ENCODE assay signal across 9 mouse cellular contexts in the genomic region with DNA sequence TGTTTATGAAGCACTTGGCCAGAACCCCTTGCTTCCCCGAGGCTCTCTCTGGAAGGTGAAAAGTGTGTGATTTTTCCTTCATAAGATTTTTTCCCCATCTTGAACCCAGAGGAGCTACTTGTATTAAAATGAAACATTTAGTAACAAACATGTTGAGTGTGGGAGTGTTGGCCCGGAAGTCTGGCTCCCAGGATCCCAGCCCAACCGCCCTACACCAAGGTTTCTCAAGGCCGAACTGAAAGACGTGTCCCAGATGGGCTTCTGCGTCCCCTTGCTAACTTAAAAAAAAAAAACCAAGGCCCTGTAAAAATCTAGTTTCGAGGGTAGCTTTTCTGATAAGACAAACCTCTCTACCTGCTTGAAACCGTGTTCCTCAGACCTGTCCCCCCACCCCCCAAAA. TPM values are rescaled to one million over a fixed set of nuclear protein-coding genes. Genes with fewer than 3 reads are reported as not detected.
A peak's percentile ranks its signal among the peaks of the same experiment; 100 is the strongest.
DNase-seq lines count a peak whose midpoint lies in the region; ATAC-seq and TF ChIP-seq lines count a peak whose summit lies in the region.
"Had no signal": no experiment of that assay in that cellular context is flagged by ENCODE, and none has a peak within 500 bp of the region (broad histone marks: within the 10 kb centered on the region; RNA-seq: fewer than 3 reads in every experiment).

No protein-coding gene starts in this region.

- H3K9ac ChIP-seq in kidney, embryonic 15.5 days: no peak overlapping the region
- H3K9ac ChIP-seq in heart, embryonic 16.5 days (ENCODE audit: low read length): peak overlapping the region; percentile 58
- H3K9ac ChIP-seq in liver, embryonic 12.5 days: 0 out of 2 replicates have a peak overlapping the region, but pooled peaks have one; percentile 14

- H3K4me1 ChIP-seq in kidney, embryonic 15.5 days: peaks cover 37% of the 10 kb centered on the region
- H3K4me1 ChIP-seq in heart, embryonic 16.5 days (ENCODE audit: control insufficient read depth, insufficient read depth, low read length): peaks cover 50% of the 10 kb centered on the region
- peaks cover 77% of the 10 kb centered on the region for H3K4me1 ChIP-seq in liver, embryonic 12.5 days
- peaks cover 5% of the 10 kb centered on the region; the same call in 1 of the 2 replicates for H3K4me1 ChIP-seq in small intestine, adult 2 months (ENCODE audit: control insufficient read depth, insufficient read depth, insufficient read length, low read length)

- no peaks in the 10 kb centered on the region for H3K9me3 ChIP-seq in kidney, embryonic 15.5 days (replicated peaks)
- no peaks in the 10 kb centered on the region for H3K9me3 ChIP-seq in heart, embryonic 16.5 days (replicated peaks; ENCODE audit: control insufficient read depth, low read length)
- no peaks in the 10 kb centered on the region for H3K9me3 ChIP-seq in liver, embryonic 12.5 days (replicated peaks)

- no peak for ATAC-seq in kidney, embryonic 15.5 days (replicated peaks; ENCODE audit: low FRiP score)
- no peak for ATAC-seq in heart, embryonic 16.5 days (replicated peaks; ENCODE audit: extremely low read depth, insufficient read depth, low FRiP score)
- no peak for ATAC-seq in liver, embryonic 12.5 days
- no peak for ATAC-seq in megakaryocyte progenitor cell, adult 5-6 weeks (replicated peaks; ENCODE audit: poor library complexity)
- no peak for ATAC-seq in CD4-positive, CD25-positive, alpha-beta regulatory T cell, adult 4 months

- WGBS in kidney, embryonic 15.5 days: 41% methylated on average over 8 of the region's 8 CpGs
- 30% methylated on average over 8 of the region's 8 CpGs for WGBS in heart, embryonic 16.5 days
- 59% methylated on average over 8 of the region's 8 CpGs for WGBS in liver, embryonic 12.5 days (ENCODE audit: insufficient replicate concordance)
- WGBS in small intestine, adult 2 months: 69% methylated on average over 8 of the region's 8 CpGs

- DNase-seq in kidney, adult 18-20 months: no peak
- no peak for DNase-seq in right cerebral cortex, postnatal 14 days

- TF ChIP-seq POLR2A in small intestine, adult 2 months (IDR thresholded peaks at IDR 0.05; ENCODE audit: low read depth, low read length): no peak

- peak overlapping the region; percentile 93 for H3K4me2 ChIP-seq in kidney, embryonic 15.5 days
- peak overlapping the region; percentile 70 for H3K4me2 ChIP-seq in heart, embryonic 16.5 days (ENCODE audit: low read depth, low read length)
- peak overlapping the region; percentile 99 for H3K4me2 ChIP-seq in liver, embryonic 12.5 days

- TF ChIP-seq CTCF in small intestine, adult 2 months (IDR thresholded peaks at IDR 0.05; ENCODE audit: extremely low read depth, insufficient read length, insufficient replicate concordance, low read depth, low read length): no peak

- H3K27me3 ChIP-seq in kidney, embryonic 15.5 days: no peaks in the 10 kb centered on the region
- H3K27me3 ChIP-seq in heart, embryonic 16.5 days (ENCODE audit: control insufficient read depth, insufficient read depth, low read length): no peaks in the 10 kb centered on the region
- no peaks in the 10 kb centered on the region for H3K27me3 ChIP-seq in liver, embryonic 12.5 days (replicated peaks)
- no peaks in the 10 kb centered on the region for H3K27me3 ChIP-seq in small intestine, adult 2 months (ENCODE audit: control insufficient read depth, insufficient read depth, low read length)

- peak overlapping the region; percentile 41 for H3K27ac ChIP-seq in kidney, embryonic 15.5 days
- H3K27ac ChIP-seq in heart, embryonic 16.5 days (ENCODE audit: low read length): peak overlapping the region; percentile 79
- H3K27ac ChIP-seq in liver, embryonic 12.5 days: no peak overlapping the region
- peak overlapping the region; percentile 48; the same call in 1 of the 2 replicates for H3K27ac ChIP-seq in small intestine, adult 2 months (ENCODE audit: insufficient read depth, low read depth, low read length)

- H3K36me3 ChIP-seq in kidney, embryonic 15.5 days: no peaks in the 10 kb centered on the region; the same call in 1 of the 2 replicates
- H3K36me3 ChIP-seq in heart, embryonic 16.5 days (ENCODE audit: control insufficient read depth, insufficient read depth): peaks cover 4% of the 10 kb centered on the region; the same call in 1 of the 2 replicates
- H3K36me3 ChIP-seq in liver, embryonic 12.5 days: peaks cover 7% of the 10 kb centered on the region; the same call in 1 of the 2 replicates
- H3K36me3 ChIP-seq in small intestine, adult 2 months (ENCODE audit: control insufficient read depth, insufficient read depth, low read length): no peaks in the 10 kb centered on the region

- H3K4me3 ChIP-seq in kidney, embryonic 15.5 days (replicated peaks): peak overlapping the region; percentile 76; the same call in 1 of the 2 replicates
- H3K4me3 ChIP-seq in heart, embryonic 16.5 days (ENCODE audit: low read length): peak overlapping the region; percentile 89
- 0 out of 2 replicates have a peak overlapping the region, but pooled peaks have one; percentile 4 for H3K4me3 ChIP-seq in liver, embryonic 12.5 days
- H3K4me3 ChIP-seq in small intestine, adult 2 months (ENCODE audit: low read depth, low read length): no peak overlapping the region
- H3K4me3 ChIP-seq: erythroblast, embryonic 14.5 days had no signal

RNA-seq across cellular contexts. Expression of a gene that starts 2.3 kb away (rescaled TPM):
- 15.9 and 16.1 TPM in 2 replicates for polyA plus RNA-seq in kidney, embryonic 15.5 days (2015; fragmentation: Nextera tagmentation; extraction: Ambion mirVana)
- polyA plus RNA-seq in heart, embryonic 16.5 days (2015; fragmentation: Nextera tagmentation; extraction: Ambion mirVana): 7.1 and 11.0 TPM in 2 replicates
- 33.8 TPM in 2 replicates for polyA plus RNA-seq in liver, embryonic 12.5 days (2016; fragmentation: Nextera tagmentation; extraction: Ambion mirVana)
- 27.8 and 34.8 TPM in 2 replicates for polyA plus RNA-seq in small intestine, adult 2 months (2012; rRNA removed)
- 45.4 and 50.2 TPM in 2 replicates for total RNA-seq in megakaryocyte progenitor cell, adult 5-6 weeks (2015)
- 33.6 and 33.9 TPM in 2 replicates for total RNA-seq in megakaryocyte progenitor cell, adult 5-6 weeks (2017)
- polyA plus RNA-seq in CD4-positive, CD25-positive, alpha-beta regulatory T cell, adult 4 months (2017; shearing (Covaris generic)): 1 to 10 TPM; 4.3 to 6.0 TPM
